Mouse (Mus musculus): ENCODE data around the gene Intu. TPM values are rescaled to one million over a fixed set of nuclear protein-coding genes. Genes with fewer than 3 reads are reported as not detected.

The Intu gene
- polyA plus RNA-seq, 1 experiment from 2014 or later = 3.5 TPM

GRCm38 (mm10) chr3:40508927-40509576, 22.0 kb upstream of the Intu start:
- no peak for ATAC-seq (replicated peaks; ENCODE audit: low FRiP score, low TSS enrichment, low read depth)
- H3K4me2 ChIP-seq (ENCODE audit: low read length) = no peak overlapping the region
- no peak overlapping the region for H3K27ac ChIP-seq (ENCODE audit: low read depth)
- H3K9ac ChIP-seq (ENCODE audit: low read length) = no peak overlapping the region
- no peak overlapping the region for H3K4me3 ChIP-seq (ENCODE audit: low read depth, low read length)
- H3K4me1 ChIP-seq (replicated peaks; ENCODE audit: control insufficient read depth, insufficient read depth, low read length) = no peaks in the 10 kb centered on the region
- H3K36me3 ChIP-seq (ENCODE audit: control insufficient read depth, insufficient read depth, low read length) = no peaks in the 10 kb centered on the region
- no peaks in the 10 kb centered on the region for H3K9me3 ChIP-seq (ENCODE audit: control insufficient read depth, low read length)
- no peak for DNase-seq (ENCODE audit: low spot score)
- WGBS = 56% methylated on average over 6 of the region's 6 CpGs
- H3K27me3 ChIP-seq (replicated peaks; ENCODE audit: control insufficient read depth, insufficient read depth, low read length) = no peaks in the 10 kb centered on the region

- Histone ChIP-seq H3K36me3 (ENCODE audit: control insufficient read depth, insufficient read depth, low read length) (no peaks in the 10 kb centered on the region), H3K4me3 (ENCODE audit: low read depth, low read length) (no peak overlapping the region), H3K27me3 (replicated peaks; ENCODE audit: control insufficient read depth, insufficient read depth, low read length) (no peaks in the 10 kb centered on the region), H3K4me2 (ENCODE audit: low read length) (no peak overlapping the region), H3K27ac (ENCODE audit: low read depth) (no peak overlapping the region), H3K4me1 (replicated peaks; ENCODE audit: control insufficient read depth, insufficient read depth, low read length) (no peaks in the 10 kb centered on the region), H3K9ac (ENCODE audit: low read length) (no peak overlapping the region), H3K9me3 (ENCODE audit: control insufficient read depth, low read length) (no peaks in the 10 kb centered on the region)
- WGBS = 63% methylated on average over 6 of the region's 6 CpGs
- ATAC-seq (replicated peaks; ENCODE audit: low FRiP score, low TSS enrichment, low read depth) (no peak), DNase-seq (ENCODE audit: low spot score) (no peak)
Measured at GRCm38 (mm10) chr3:40510567-40510966, 20.5 kb upstream of the Intu start.

GRCm38 (mm10) chr3:40512936-40513829, 17.9 kb upstream of the Intu start:
- 83% methylated on average over 13 of the region's 13 CpGs for WGBS
- ATAC-seq (replicated peaks; ENCODE audit: low FRiP score, low TSS enrichment, low read depth) = no peak
- no peak overlapping the region for H3K27ac ChIP-seq (ENCODE audit: low read depth)

GRCm38 (mm10) chr3:40518240-40518639, 12.8 kb upstream of the Intu start:
- Histone ChIP-seq H3K4me1 (replicated peaks; ENCODE audit: control insufficient read depth, insufficient read depth, low read length) (no peaks in the 10 kb centered on the region), H3K27me3 (replicated peaks; ENCODE audit: control insufficient read depth, insufficient read depth, low read length) (no peaks in the 10 kb centered on the region), H3K4me3 (ENCODE audit: low read depth, low read length) (no peak overlapping the region), H3K4me2 (ENCODE audit: low read length) (no peak overlapping the region), H3K27ac (ENCODE audit: low read depth) (no peak overlapping the region), H3K9ac (ENCODE audit: low read length) (no peak overlapping the region), H3K9me3 (ENCODE audit: control insufficient read depth, low read length) (no peaks in the 10 kb centered on the region), H3K36me3 (ENCODE audit: control insufficient read depth, insufficient read depth, low read length) (no peaks in the 10 kb centered on the region)
- no peak for DNase-seq (ENCODE audit: low spot score)
- WGBS = 72% methylated on average over 3 of the region's 3 CpGs
- ATAC-seq (replicated peaks; ENCODE audit: low FRiP score, low TSS enrichment, low read depth) = no peak

More at GRCm38 (mm10) chr3:40512936-40513829, 17.9 kb upstream of the Intu start:
- Histone ChIP-seq H3K4me3 (ENCODE audit: low read depth, low read length) (no peak overlapping the region), H3K4me1 (replicated peaks; ENCODE audit: control insufficient read depth, insufficient read depth, low read length) (no peaks in the 10 kb centered on the region), H3K9me3 (ENCODE audit: control insufficient read depth, low read length) (no peaks in the 10 kb centered on the region), H3K4me2 (ENCODE audit: low read length) (no peak overlapping the region), H3K9ac (ENCODE audit: low read length) (no peak overlapping the region), H3K36me3 (ENCODE audit: control insufficient read depth, insufficient read depth, low read length) (no peaks in the 10 kb centered on the region), H3K27me3 (replicated peaks; ENCODE audit: control insufficient read depth, insufficient read depth, low read length) (no peaks in the 10 kb centered on the region)
- no peak for DNase-seq (ENCODE audit: low spot score)

GRCm38 (mm10) chr3:40519555-40519954, 11.5 kb upstream of the Intu start:
- no peaks in the 10 kb centered on the region for H3K36me3 ChIP-seq (ENCODE audit: control insufficient read depth, insufficient read depth, low read length)
- no peaks in the 10 kb centered on the region for H3K27me3 ChIP-seq (replicated peaks; ENCODE audit: control insufficient read depth, insufficient read depth, low read length)
- DNase-seq (ENCODE audit: low spot score) (no peak), ATAC-seq (replicated peaks; ENCODE audit: low FRiP score, low TSS enrichment, low read depth) (no peak)
- WGBS = 73% methylated on average over 3 of the region's 3 CpGs
- no peak overlapping the region for H3K27ac ChIP-seq (ENCODE audit: low read depth)
- no peaks in the 10 kb centered on the region for H3K4me1 ChIP-seq (replicated peaks; ENCODE audit: control insufficient read depth, insufficient read depth, low read length)
- H3K4me2 ChIP-seq (ENCODE audit: low read length) = no peak overlapping the region
- no peak overlapping the region for H3K4me3 ChIP-seq (ENCODE audit: low read depth, low read length)
- no peak overlapping the region for H3K9ac ChIP-seq (ENCODE audit: low read length)
- H3K9me3 ChIP-seq (ENCODE audit: control insufficient read depth, low read length) = no peaks in the 10 kb centered on the region

- WGBS = 94% methylated on average over 3 of the region's 3 CpGs
- DNase-seq (ENCODE audit: low spot score) = no peak
- Histone ChIP-seq H3K4me1 (replicated peaks; ENCODE audit: control insufficient read depth, insufficient read depth, low read length) (no peaks in the 10 kb centered on the region), H3K27ac (ENCODE audit: low read depth) (no peak overlapping the region), H3K36me3 (ENCODE audit: control insufficient read depth, insufficient read depth, low read length) (no peaks in the 10 kb centered on the region), H3K9ac (ENCODE audit: low read length) (no peak overlapping the region), H3K27me3 (replicated peaks; ENCODE audit: control insufficient read depth, insufficient read depth, low read length) (no peaks in the 10 kb centered on the region), H3K4me3 (ENCODE audit: low read depth, low read length) (no peak overlapping the region), H3K4me2 (ENCODE audit: low read length) (no peak overlapping the region), H3K9me3 (ENCODE audit: control insufficient read depth, low read length) (no peaks in the 10 kb centered on the region)
- no peak for ATAC-seq (replicated peaks; ENCODE audit: low FRiP score, low TSS enrichment, low read depth)
Measured at GRCm38 (mm10) chr3:40520567-40520966, 10.5 kb upstream of the Intu start.

GRCm38 (mm10) chr3:40522446-40522845, 8.6 kb upstream of the Intu start:
- Histone ChIP-seq H3K4me1 (replicated peaks; ENCODE audit: control insufficient read depth, insufficient read depth, low read length) (no peaks in the 10 kb centered on the region), H3K9me3 (ENCODE audit: control insufficient read depth, low read length) (no peaks in the 10 kb centered on the region), H3K27ac (ENCODE audit: low read depth) (no peak overlapping the region), H3K4me2 (ENCODE audit: low read length) (no peak overlapping the region), H3K4me3 (ENCODE audit: low read depth, low read length) (no peak overlapping the region), H3K9ac (ENCODE audit: low read length) (no peak overlapping the region), H3K27me3 (replicated peaks; ENCODE audit: control insufficient read depth, insufficient read depth, low read length) (no peaks in the 10 kb centered on the region), H3K36me3 (ENCODE audit: control insufficient read depth, insufficient read depth, low read length) (no peaks in the 10 kb centered on the region)
- DNase-seq (ENCODE audit: low spot score) (no peak), ATAC-seq (replicated peaks; ENCODE audit: low FRiP score, low TSS enrichment, low read depth) (no peak)
- WGBS = 37% methylated on average over 6 of the region's 6 CpGs

- no peaks in the 10 kb centered on the region for H3K27me3 ChIP-seq (replicated peaks; ENCODE audit: control insufficient read depth, insufficient read depth, low read length)
- H3K9me3 ChIP-seq (ENCODE audit: control insufficient read depth, low read length) = no peaks in the 10 kb centered on the region
- no peak overlapping the region for H3K4me3 ChIP-seq (ENCODE audit: low read depth, low read length)
- H3K36me3 ChIP-seq (ENCODE audit: control insufficient read depth, insufficient read depth, low read length) = no peaks in the 10 kb centered on the region
- H3K4me2 ChIP-seq (ENCODE audit: low read length) = no peak overlapping the region
- H3K9ac ChIP-seq (ENCODE audit: low read length) = no peak overlapping the region
- WGBS = 54% methylated on average over 14 of the region's 14 CpGs
- H3K4me1 ChIP-seq (replicated peaks; ENCODE audit: control insufficient read depth, insufficient read depth, low read length) = no peaks in the 10 kb centered on the region
- ATAC-seq (replicated peaks; ENCODE audit: low FRiP score, low TSS enrichment, low read depth) (no peak), DNase-seq (ENCODE audit: low spot score) (no peak)
- H3K27ac ChIP-seq (ENCODE audit: low read depth) = no peak overlapping the region
Measured at GRCm38 (mm10) chr3:40522846-40523245, 8.2 kb upstream of the Intu start.

Measured in intestine, embryonic 14.5 days (tissue).